Mouse (Mus musculus) kidney, embryonic 16.5 days (tissue): ENCODE measurements around the gene Vwa8. TPM values are rescaled to one million over a fixed set of nuclear protein-coding genes. Genes with fewer than 3 reads are reported as not detected.

Experiments
- ATAC-seq: fragments of 200-750 bp; cut with Nextera tagmentation; 2 replicates; pipeline ENCODE4 v1.8.0; 2017; ENCODE audit warnings: moderate TSS enrichment; ENCODE audit not compliant: low FRiP score, low TSS enrichment
- H3K27ac ChIP-seq: fragments of 300-500 bp; sonication (generic); 2 replicates; pipeline ENCODE4 v1.5.1; 2014; ENCODE audit warnings: low read length
- H3K27me3 ChIP-seq: fragments of 300-500 bp; sonication (generic); 2 replicates; pipeline ENCODE4 v1.6.1; 2014; ENCODE audit warnings: low read length, control low read depth, mixed read lengths; ENCODE audit not compliant: insufficient read depth
- H3K36me3 ChIP-seq: fragments of 300-500 bp; sonication (generic); 2 replicates; pipeline ENCODE4 v1.6.1; 2014; ENCODE audit warnings: low read length, control low read depth, mixed read lengths; ENCODE audit not compliant: insufficient read depth
- H3K4me1 ChIP-seq: fragments of 300-500 bp; sonication (generic); 2 replicates; pipeline ENCODE4 v1.6.1; 2014; ENCODE audit warnings: low read length, control low read depth, mixed read lengths; ENCODE audit not compliant: insufficient read depth
- H3K4me2 ChIP-seq: fragments of 300-500 bp; sonication (generic); replicated peaks from 2 replicates; pipeline ENCODE4 v1.6.1; 2014; ENCODE audit warnings: low read depth, low read length
- H3K4me3 ChIP-seq: fragments of 300-500 bp; sonication (generic); 2 replicates; pipeline ENCODE4 v1.5.1; 2014; ENCODE audit warnings: mild to moderate bottlenecking, low read length
- H3K9ac ChIP-seq: fragments of 300-500 bp; sonication (generic); replicated peaks from 2 replicates; pipeline ENCODE4 v1.6.1; 2014; ENCODE audit warnings: low read length
- H3K9me3 ChIP-seq: fragments of 300-500 bp; sonication (generic); 2 replicates; pipeline ENCODE4 v1.6.1; 2016; ENCODE audit warnings: low read length, control low read depth
- WGBS: fragments of 180-500 bp; shearing (Covaris S2); extraction: QIAGEN DNeasy Blood & Tissue Kit; methylation state at CpG from one replicate; pipeline ENCODE4 v1.1.7; 2014; 5-methylcytosine and 5-hydroxymethylcytosine counted together
- polyA plus RNA-seq: library from polyadenylated mRNA; unstranded; fragments of >200 nt; fragmentation: Nextera tagmentation; extraction: Ambion mirVana; gene quantifications from 2 replicates; pipeline ENCODE4 v1.2.1, GENCODE M21; 2015

Vwa8 gene
- polyA plus RNA-seq, 1 experiment from 2014 or later: 16.0 TPM

- H3K4me2 ChIP-seq: no peak overlapping the region
- no peak overlapping the region for H3K4me3 ChIP-seq
- peaks cover 13% of the 10 kb centered on the region for H3K4me1 ChIP-seq
- no peak overlapping the region for H3K9ac ChIP-seq
- WGBS: 93% methylated on average over 7 of the region's 7 CpGs
- peaks cover 3% of the 10 kb centered on the region; the same call in 1 of the 2 replicates for H3K9me3 ChIP-seq
- no peak overlapping the region for H3K27ac ChIP-seq
- no peak for ATAC-seq
- H3K36me3 ChIP-seq: peaks cover 14% of the 10 kb centered on the region
- H3K27me3 ChIP-seq: no peaks in the 10 kb centered on the region
Observed at GRCm38 (mm10) chr14:79177754-79178153, 328.9 kb downstream of the Vwa8 start.

GRCm38 (mm10) chr14:79178247-79178646, 329.4 kb downstream of the Vwa8 start:
- no peak overlapping the region for H3K27ac ChIP-seq
- no peak overlapping the region for H3K9ac ChIP-seq
- no peaks in the 10 kb centered on the region for H3K27me3 ChIP-seq
- peaks cover 13% of the 10 kb centered on the region for H3K4me1 ChIP-seq
- no peak overlapping the region for H3K4me3 ChIP-seq
- peaks cover 14% of the 10 kb centered on the region for H3K36me3 ChIP-seq
- WGBS: 81% methylated on average over 9 of the region's 9 CpGs
- H3K4me2 ChIP-seq: no peak overlapping the region
- ATAC-seq: no peak
- H3K9me3 ChIP-seq: peaks cover 3% of the 10 kb centered on the region; the same call in 1 of the 2 replicates

- Histone ChIP-seq H3K4me1 (peaks cover 13% of the 10 kb centered on the region), H3K4me3 (no peak overlapping the region), H3K36me3 (peaks cover 6% of the 10 kb centered on the region), H3K9ac (no peak overlapping the region), H3K9me3 (peaks cover 3% of the 10 kb centered on the region; the same call in 1 of the 2 replicates), H3K27me3 (no peaks in the 10 kb centered on the region), H3K4me2 (no peak overlapping the region), H3K27ac (peak overlapping the region; percentile 54)
- no peak for ATAC-seq
- WGBS: 29% methylated on average over 12 of the region's 12 CpGs
Observed at GRCm38 (mm10) chr14:79180078-79180730, 331.4 kb downstream of the Vwa8 start.

- H3K9ac ChIP-seq: no peak overlapping the region
- 92% methylated on average over 8 of the region's 8 CpGs for WGBS
- peaks cover 13% of the 10 kb centered on the region for H3K4me1 ChIP-seq
- no peak overlapping the region for H3K27ac ChIP-seq
- ATAC-seq: no peak
- no peaks in the 10 kb centered on the region for H3K27me3 ChIP-seq
- H3K9me3 ChIP-seq: no peaks in the 10 kb centered on the region
- H3K4me3 ChIP-seq: no peak overlapping the region
- peaks cover 6% of the 10 kb centered on the region; the same call in 1 of the 2 replicates for H3K36me3 ChIP-seq
- no peak overlapping the region for H3K4me2 ChIP-seq
Observed at GRCm38 (mm10) chr14:79181748-79182147, 332.9 kb downstream of the Vwa8 start.

GRCm38 (mm10) chr14:79182801-79183200, 333.9 kb downstream of the Vwa8 start:
- Histone ChIP-seq H3K4me1 (peaks cover 13% of the 10 kb centered on the region), H3K9ac (no peak overlapping the region), H3K4me3 (no peak overlapping the region), H3K4me2 (no peak overlapping the region), H3K27me3 (no peaks in the 10 kb centered on the region), H3K27ac (no peak overlapping the region), H3K9me3 (no peaks in the 10 kb centered on the region), H3K36me3 (peaks cover 7% of the 10 kb centered on the region; the same call in 1 of the 2 replicates)
- no peak for ATAC-seq
- WGBS: 92% methylated on average over 15 of the region's 15 CpGs

GRCm38 (mm10) chr14:79183261-79183660, 334.4 kb downstream of the Vwa8 start:
- no peak overlapping the region for H3K9ac ChIP-seq
- no peaks in the 10 kb centered on the region for H3K27me3 ChIP-seq
- ATAC-seq: no peak
- 73% methylated on average over 7 of the region's 7 CpGs for WGBS
- peaks cover 13% of the 10 kb centered on the region for H3K4me1 ChIP-seq
- no peak overlapping the region for H3K4me3 ChIP-seq
- H3K36me3 ChIP-seq: peaks cover 7% of the 10 kb centered on the region; the same call in 1 of the 2 replicates
- H3K4me2 ChIP-seq: no peak overlapping the region
- no peaks in the 10 kb centered on the region for H3K9me3 ChIP-seq
- H3K27ac ChIP-seq: peak overlapping the region; percentile 2; the same call in 1 of the 2 replicates

GRCm38 (mm10) chr14:79184071-79184470, 335.2 kb downstream of the Vwa8 start:
- Histone ChIP-seq H3K27ac (peak overlapping the region; percentile 2; the same call in 1 of the 2 replicates), H3K4me2 (no peak overlapping the region), H3K9me3 (no peaks in the 10 kb centered on the region), H3K9ac (no peak overlapping the region), H3K27me3 (no peaks in the 10 kb centered on the region), H3K36me3 (peaks cover 7% of the 10 kb centered on the region; the same call in 1 of the 2 replicates), H3K4me3 (no peak overlapping the region), H3K4me1 (peaks cover 13% of the 10 kb centered on the region)
- WGBS: 82% methylated on average over 10 of the region's 10 CpGs
- ATAC-seq: no peak

- H3K27ac ChIP-seq: no peak overlapping the region
- H3K4me3 ChIP-seq: no peak overlapping the region
- H3K4me1 ChIP-seq: peaks cover 7% of the 10 kb centered on the region
- H3K36me3 ChIP-seq: peaks cover 7% of the 10 kb centered on the region; the same call in 1 of the 2 replicates
- H3K27me3 ChIP-seq: no peaks in the 10 kb centered on the region
- 70% methylated on average over 11 of the region's 11 CpGs for WGBS
- H3K4me2 ChIP-seq: no peak overlapping the region
- H3K9ac ChIP-seq: no peak overlapping the region
- no peak for ATAC-seq
- H3K9me3 ChIP-seq: no peaks in the 10 kb centered on the region
Observed at GRCm38 (mm10) chr14:79185018-79185685, 336.3 kb downstream of the Vwa8 start.

GRCm38 (mm10) chr14:79186976-79187375, 338.1 kb downstream of the Vwa8 start:
- ATAC-seq: no peak
- Histone ChIP-seq H3K4me3 (no peak overlapping the region), H3K4me1 (no peaks in the 10 kb centered on the region), H3K9ac (no peak overlapping the region), H3K27ac (no peak overlapping the region), H3K27me3 (no peaks in the 10 kb centered on the region), H3K36me3 (peaks cover 7% of the 10 kb centered on the region; the same call in 1 of the 2 replicates), H3K4me2 (no peak overlapping the region), H3K9me3 (no peaks in the 10 kb centered on the region)
- 98% methylated on average over 1 of the region's 1 CpGs for WGBS

GRCm38 (mm10) chr14:79196711-79197110, 347.9 kb downstream of the Vwa8 start:
- H3K27me3 ChIP-seq: no peaks in the 10 kb centered on the region

More at GRCm38 (mm10) chr14:79196711-79197110, 347.9 kb downstream of the Vwa8 start:
- ATAC-seq: no peak
- Histone ChIP-seq H3K4me3 (no peak overlapping the region), H3K9me3 (no peaks in the 10 kb centered on the region), H3K27ac (no peak overlapping the region), H3K4me1 (no peaks in the 10 kb centered on the region), H3K36me3 (no peaks in the 10 kb centered on the region), H3K9ac (no peak overlapping the region), H3K4me2 (no peak overlapping the region)
- WGBS: 63% methylated on average over 3 of the region's 3 CpGs
